Mouse (Mus musculus) neural tube, embryonic 12.5 days (tissue): ENCODE measurements around the gene Heatr6. TPM values are rescaled to one million over a fixed set of nuclear protein-coding genes. Genes with fewer than 3 reads are reported as not detected.
A peak's percentile ranks its signal among the peaks of the same experiment; 100 is the strongest.

Source experiments
- ATAC-seq: fragments of 200-750 bp; cut with Nextera tagmentation; 2 replicates; pipeline ENCODE4 v1.8.0; 2017; ENCODE audit warnings: low read depth, mild to moderate bottlenecking, moderate TSS enrichment, moderate library complexity; ENCODE audit not compliant: low FRiP score
- H3K27ac ChIP-seq: fragments of 300-500 bp; sonication (generic); 2 replicates; pipeline ENCODE4 v1.5.1; 2016
- H3K27me3 ChIP-seq: fragments of 300-500 bp; sonication (generic); replicated peaks from 2 replicates; pipeline ENCODE4 v1.6.1; 2016; ENCODE audit warnings: mild to moderate bottlenecking
- H3K36me3 ChIP-seq: fragments of 300-500 bp; sonication (generic); 2 replicates; pipeline ENCODE4 v1.6.1; 2016; ENCODE audit warnings: mild to moderate bottlenecking
- H3K4me1 ChIP-seq: fragments of 300-500 bp; sonication (generic); 2 replicates; pipeline ENCODE4 v1.6.1; 2016
- H3K4me2 ChIP-seq: fragments of 300-500 bp; sonication (generic); replicated peaks from 2 replicates; pipeline ENCODE4 v1.6.1; 2016; ENCODE audit warnings: mild to moderate bottlenecking
- H3K4me3 ChIP-seq: fragments of 300-500 bp; sonication (generic); 2 replicates; pipeline ENCODE4 v1.5.1; 2016
- H3K9ac ChIP-seq: fragments of 300-500 bp; sonication (generic); 2 replicates; pipeline ENCODE4 v1.6.1; 2016; ENCODE audit warnings: mild to moderate bottlenecking
- H3K9me3 ChIP-seq: fragments of 300-500 bp; sonication (generic); 2 replicates; pipeline ENCODE4 v1.6.1; 2016; ENCODE audit warnings: mild to moderate bottlenecking
- WGBS: fragments of 180-500 bp; shearing (Covaris S2); methylation state at CpG from one replicate; pipeline ENCODE4 v1.1.7; 2016; 5-methylcytosine and 5-hydroxymethylcytosine counted together
- polyA plus RNA-seq: library from polyadenylated mRNA; unstranded; fragments of >200 nt; fragmentation: Nextera tagmentation; extraction: Ambion mirVana; gene quantifications from 2 replicates; pipeline ENCODE4 v1.2.1, GENCODE M21; 2016

The Heatr6 gene
- polyA plus RNA-seq, result 33.2 and 34.4 TPM in 2 replicates

DNA sequence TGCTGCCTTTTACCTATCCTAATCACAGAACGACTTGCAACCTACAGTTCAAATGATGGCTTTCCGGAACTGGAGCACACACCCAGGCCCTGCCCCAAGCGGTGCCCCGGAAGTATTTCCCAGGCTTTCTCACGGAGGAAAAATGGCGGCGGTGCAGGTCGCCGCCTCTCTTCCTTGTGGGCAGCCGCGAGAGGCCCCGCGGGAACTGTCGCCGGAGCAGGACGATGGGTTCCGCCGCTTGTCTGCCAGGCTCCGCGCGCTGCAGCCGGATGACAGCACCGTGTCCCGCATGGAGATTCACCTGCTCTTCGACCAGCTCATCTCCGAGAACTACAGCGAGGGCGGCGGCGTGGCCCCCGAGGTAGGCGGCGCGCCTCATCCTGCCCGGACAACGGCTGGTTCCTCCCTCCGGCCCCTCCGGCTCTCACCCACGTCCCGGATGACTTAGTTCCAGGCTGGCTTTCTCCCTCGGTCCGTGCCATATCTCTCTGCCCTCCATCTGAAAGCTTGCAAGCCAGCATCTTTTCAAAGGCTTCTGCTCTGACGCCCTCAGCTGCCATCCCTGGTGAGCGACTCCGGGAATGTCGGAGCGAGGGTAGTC is at the start of gene Heatr6:
TSS of gene Heatr6 (plus strand) at position 116 of the 601 bp plus-strand sequence.
- Histone ChIP-seq H3K9ac (peak within 1 kb of the TSS; percentile 79), H3K36me3 (peaks cover 23% of the 10 kb centered on the region), H3K27ac (peak within 1 kb of the TSS; percentile 67; the same call in 1 of the 2 replicates), H3K4me3 (peak within 1 kb of the TSS; percentile 78), H3K4me1 (peaks cover 12% of the 10 kb centered on the region), H3K4me2 (peak within 1 kb of the TSS; percentile 76), H3K9me3 (no peaks in the 10 kb centered on the region), H3K27me3 (0 out of 2 replicates have a peak, but pooled peaks cover 6% of the 10 kb centered on the region)
- under 1% methylated on average over 47 of the region's 47 CpGs for WGBS
- peak; percentile 96 for ATAC-seq

DNA sequence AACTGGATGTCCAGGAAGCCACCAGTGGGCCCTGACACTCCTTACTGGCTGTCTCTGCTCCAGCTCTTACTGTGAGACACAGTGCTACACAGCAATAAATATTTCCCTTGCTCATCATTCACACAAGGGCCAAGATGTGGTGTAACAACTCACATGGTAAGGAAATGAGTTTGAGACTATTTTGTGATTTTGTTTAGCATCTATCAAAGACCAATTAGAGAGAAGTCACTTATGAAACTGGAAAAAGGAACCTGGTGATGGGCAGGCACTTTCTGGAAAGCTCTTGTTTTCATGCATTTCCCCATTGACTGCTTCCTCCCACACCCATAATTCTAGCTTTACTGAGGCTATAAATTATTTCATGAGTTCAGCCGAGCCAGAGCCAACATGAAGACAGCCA is 49.8 kb upstream of the Heatr6 start, which contains the start of gene Wfdc17:
TSS of gene Wfdc17 (plus strand) at position 287 of the 400 bp plus-strand sequence.
- WGBS, result 15% methylated on average over 1 of the region's 1 CpGs

DNA sequence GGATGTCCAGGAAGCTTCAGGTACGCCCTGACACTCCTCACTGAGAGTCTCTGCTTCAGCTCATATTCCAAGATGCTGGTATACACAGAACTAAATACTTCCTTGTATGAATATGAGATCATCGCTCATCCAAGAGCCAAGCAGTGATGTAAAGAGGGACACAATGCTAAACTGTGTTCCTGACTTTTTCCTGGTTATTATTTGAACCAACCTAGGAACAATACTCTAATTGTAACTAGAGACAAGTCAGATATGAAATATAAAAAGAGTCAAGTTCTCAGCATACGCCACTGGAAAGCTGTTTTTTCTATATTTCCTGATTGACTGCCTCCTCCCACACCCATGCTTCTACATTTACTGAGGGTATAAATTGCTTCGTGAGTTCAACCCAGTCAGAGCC is 44.8 kb upstream of the Heatr6 start, which contains the start of gene Wfdc18:
TSS of gene Wfdc18 (plus strand) at position 301 of the 400 bp plus-strand sequence.
- no peak for ATAC-seq
- no peak within 1 kb of the TSS for H3K9ac ChIP-seq
- WGBS, result 69% methylated on average over 4 of the region's 4 CpGs
- no peaks in the 10 kb centered on the region for H3K9me3 ChIP-seq
- no peak within 1 kb of the TSS for H3K4me3 ChIP-seq
- no peaks in the 10 kb centered on the region for H3K36me3 ChIP-seq
- H3K4me1 ChIP-seq, result no peaks in the 10 kb centered on the region
- no peak within 1 kb of the TSS for H3K4me2 ChIP-seq
- no peak within 1 kb of the TSS for H3K27ac ChIP-seq
- no peaks in the 10 kb centered on the region for H3K27me3 ChIP-seq

More for the DNA sequence above, 49.8 kb upstream of the Heatr6 start, which contains the start of gene Wfdc17:
- Histone ChIP-seq H3K27ac (no peak within 1 kb of the TSS), H3K36me3 (no peaks in the 10 kb centered on the region), H3K4me3 (no peak within 1 kb of the TSS), H3K9me3 (no peaks in the 10 kb centered on the region), H3K27me3 (no peaks in the 10 kb centered on the region), H3K9ac (no peak within 1 kb of the TSS), H3K4me1 (no peaks in the 10 kb centered on the region), H3K4me2 (no peak within 1 kb of the TSS)
- ATAC-seq, result no peak

DNA sequence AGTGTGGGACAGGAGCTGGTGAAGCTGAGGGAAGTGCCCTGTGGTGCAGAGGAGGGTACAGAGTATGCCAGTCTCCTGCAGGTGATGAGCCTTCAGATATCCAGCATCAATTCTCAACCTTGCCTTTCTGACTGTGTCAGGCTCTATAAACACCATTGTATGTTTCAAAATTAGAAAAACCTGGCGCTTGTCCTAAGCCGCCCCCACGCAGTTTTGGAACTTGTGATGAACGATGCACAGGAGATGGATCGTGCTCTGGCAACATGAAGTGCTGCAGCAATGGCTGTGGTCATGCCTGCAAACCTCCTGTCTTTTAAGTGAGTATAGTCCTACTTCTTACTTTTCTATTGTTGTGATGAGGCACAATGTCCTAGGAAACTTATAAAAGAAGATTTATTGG is 43.8 kb upstream of the Heatr6 start:
- ATAC-seq, result no peak
- Histone ChIP-seq H3K4me3 (no peak overlapping the region), H3K27ac (no peak overlapping the region), H3K27me3 (no peaks in the 10 kb centered on the region), H3K4me1 (no peaks in the 10 kb centered on the region), H3K9me3 (no peaks in the 10 kb centered on the region), H3K36me3 (no peaks in the 10 kb centered on the region), H3K4me2 (no peak overlapping the region), H3K9ac (no peak overlapping the region)
- 92% methylated on average over 5 of the region's 5 CpGs for WGBS

DNA sequence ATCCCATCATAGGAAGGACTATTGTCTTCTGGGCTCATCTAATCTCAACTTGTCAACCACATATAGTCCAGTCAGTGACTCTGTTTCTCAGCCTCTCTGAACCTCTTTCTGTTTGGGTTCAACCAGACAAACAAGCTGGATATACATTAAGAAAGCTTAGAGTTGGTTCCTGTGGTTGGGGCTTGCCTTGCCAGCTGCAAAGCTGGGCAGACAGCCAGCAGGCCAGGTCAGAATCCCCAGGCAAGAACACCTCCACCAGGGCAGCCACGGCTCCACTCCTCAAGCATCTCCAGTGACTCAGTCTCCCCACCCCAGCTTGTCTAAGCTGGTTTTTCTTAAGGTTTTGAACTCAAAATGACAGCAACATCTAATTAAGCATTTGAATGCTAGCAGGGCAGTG is 40.8 kb upstream of the Heatr6 start:
- Histone ChIP-seq H3K4me3 (no peak overlapping the region), H3K4me2 (no peak overlapping the region), H3K27me3 (no peaks in the 10 kb centered on the region), H3K36me3 (no peaks in the 10 kb centered on the region), H3K27ac (no peak overlapping the region), H3K9ac (no peak overlapping the region), H3K9me3 (no peaks in the 10 kb centered on the region), H3K4me1 (no peaks in the 10 kb centered on the region)
- no peak for ATAC-seq
- WGBS, result 88% methylated on average over 1 of the region's 1 CpGs

DNA sequence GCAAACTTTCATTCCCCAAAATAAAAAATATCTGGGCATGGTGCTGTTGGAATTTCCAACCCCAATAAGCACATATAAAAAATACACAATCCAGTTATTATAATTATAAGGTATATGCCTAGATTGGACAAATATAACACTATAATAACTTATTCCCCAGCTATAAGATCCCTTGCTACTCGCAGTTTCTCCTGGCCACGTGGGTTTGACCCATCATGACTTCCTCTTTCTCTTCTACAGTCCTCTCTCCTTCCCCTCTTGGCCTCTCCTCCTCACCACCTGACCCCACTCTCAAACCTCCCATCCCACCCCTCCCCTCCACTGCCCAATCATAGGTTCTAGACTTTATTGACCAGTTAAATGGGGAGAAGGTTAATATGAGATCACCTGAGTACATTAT is 39.6 kb upstream of the Heatr6 start:
- H3K9ac ChIP-seq, result no peak overlapping the region
- no peaks in the 10 kb centered on the region for H3K9me3 ChIP-seq
- WGBS, result 84% methylated on average over 2 of the region's 2 CpGs
- H3K4me3 ChIP-seq, result no peak overlapping the region
- ATAC-seq, result no peak
- no peaks in the 10 kb centered on the region for H3K36me3 ChIP-seq
- no peaks in the 10 kb centered on the region for H3K4me1 ChIP-seq
- H3K27ac ChIP-seq, result no peak overlapping the region
- H3K27me3 ChIP-seq, result no peaks in the 10 kb centered on the region
- H3K4me2 ChIP-seq, result no peak overlapping the region

DNA sequence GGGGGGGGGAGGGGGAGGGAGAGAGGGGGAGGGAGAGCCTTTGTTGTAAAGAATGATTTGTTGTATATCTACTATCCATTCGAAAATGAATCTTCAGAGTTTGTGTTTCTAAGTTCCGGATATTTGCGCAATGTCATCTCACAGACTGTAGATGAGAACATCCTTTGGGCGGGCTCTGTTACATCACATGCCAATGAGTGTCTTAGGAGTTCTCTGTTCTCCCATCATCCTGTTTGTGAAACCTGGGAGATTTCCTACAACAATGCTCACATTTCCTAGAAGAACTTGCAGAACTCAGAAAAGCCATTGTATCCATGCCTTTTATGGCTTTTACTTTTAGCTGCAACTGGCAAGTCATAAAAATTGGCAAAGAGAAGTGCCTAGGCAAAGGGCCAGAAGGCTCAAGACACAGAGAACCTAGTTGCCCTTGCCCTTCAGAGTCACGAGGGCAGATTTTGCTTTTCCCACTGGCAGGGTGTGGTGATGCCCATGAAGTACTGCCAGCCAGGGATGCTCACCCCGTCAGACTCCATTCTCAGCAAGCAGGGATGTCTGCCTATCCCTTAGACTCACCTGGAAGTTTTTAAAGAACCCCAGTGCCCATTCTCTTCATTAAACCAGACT is 36.3 kb upstream of the Heatr6 start:
- Histone ChIP-seq H3K27me3 (no peaks in the 10 kb centered on the region), H3K9me3 (no peaks in the 10 kb centered on the region), H3K4me3 (no peak overlapping the region), H3K4me2 (no peak overlapping the region), H3K9ac (no peak overlapping the region), H3K4me1 (no peaks in the 10 kb centered on the region), H3K36me3 (no peaks in the 10 kb centered on the region), H3K27ac (no peak overlapping the region)
- ATAC-seq, result no peak
- 90% methylated on average over 6 of the region's 6 CpGs for WGBS

DNA sequence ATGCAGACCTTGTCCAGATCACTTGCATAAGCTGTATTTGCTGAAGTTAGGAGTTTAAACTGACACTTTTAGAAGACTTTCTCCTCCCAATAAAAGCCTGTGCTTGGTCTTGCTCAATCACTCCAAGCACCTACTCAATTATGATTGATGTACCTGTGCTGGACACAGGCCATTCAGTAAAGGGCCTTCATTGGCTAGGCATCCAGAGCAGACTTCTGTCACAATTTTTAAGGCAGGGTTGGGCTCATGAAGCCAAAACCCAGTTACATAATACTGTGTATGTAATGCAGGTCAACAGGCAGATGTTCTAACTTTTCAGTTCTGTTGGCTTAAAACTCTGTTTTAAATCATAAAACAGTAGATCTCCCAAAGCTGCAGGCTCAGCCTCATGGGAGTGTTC is 32.7 kb upstream of the Heatr6 start:
- Histone ChIP-seq H3K36me3 (no peaks in the 10 kb centered on the region), H3K27ac (no peak overlapping the region)

DNA sequence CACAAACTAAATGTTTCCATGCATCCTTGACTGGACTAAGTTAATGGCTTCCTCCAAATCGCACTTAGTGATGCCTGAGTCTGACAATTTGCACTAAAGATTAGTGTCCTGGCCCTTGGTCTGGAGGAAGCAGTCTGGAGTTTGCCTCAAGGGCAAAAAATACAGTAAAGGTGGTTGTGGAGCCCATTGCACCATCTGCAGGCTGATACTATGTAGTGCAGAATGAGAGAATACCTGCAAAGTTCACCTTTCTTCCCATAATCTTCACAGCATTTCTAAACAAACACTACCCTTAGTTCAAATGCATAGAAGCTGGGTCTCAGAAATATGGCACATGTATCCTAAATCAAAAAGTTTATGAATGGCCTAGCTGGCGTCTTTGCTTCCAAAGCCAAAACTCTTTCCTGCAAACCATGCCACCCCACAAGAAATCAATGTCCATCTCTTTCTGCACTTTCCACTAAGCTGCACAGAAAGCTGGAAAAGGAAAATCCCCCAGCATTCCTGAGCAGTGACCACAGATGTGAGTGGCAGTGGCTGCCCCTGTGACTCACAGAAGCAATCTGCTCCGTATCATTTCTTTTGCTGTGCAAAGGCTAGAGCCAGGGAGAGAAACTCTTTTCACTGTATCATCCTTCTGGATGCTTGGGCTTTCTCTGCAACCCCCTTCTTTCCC is 24.6 kb upstream of the Heatr6 start:
- no peak overlapping the region for H3K9ac ChIP-seq
- no peak for ATAC-seq
- no peaks in the 10 kb centered on the region for H3K27me3 ChIP-seq
- H3K4me3 ChIP-seq, result no peak overlapping the region
- no peaks in the 10 kb centered on the region for H3K9me3 ChIP-seq
- WGBS, result 69% methylated on average over 3 of the region's 3 CpGs
- H3K4me2 ChIP-seq, result no peak overlapping the region
- H3K4me1 ChIP-seq, result no peaks in the 10 kb centered on the region
- H3K27ac ChIP-seq, result no peak overlapping the region
- no peaks in the 10 kb centered on the region for H3K36me3 ChIP-seq

More for the DNA sequence above, 32.7 kb upstream of the Heatr6 start:
- Histone ChIP-seq H3K4me3 (no peak overlapping the region), H3K4me1 (no peaks in the 10 kb centered on the region), H3K9ac (no peak overlapping the region), H3K9me3 (no peaks in the 10 kb centered on the region), H3K4me2 (no peak overlapping the region), H3K27me3 (no peaks in the 10 kb centered on the region)
- ATAC-seq, result no peak

DNA sequence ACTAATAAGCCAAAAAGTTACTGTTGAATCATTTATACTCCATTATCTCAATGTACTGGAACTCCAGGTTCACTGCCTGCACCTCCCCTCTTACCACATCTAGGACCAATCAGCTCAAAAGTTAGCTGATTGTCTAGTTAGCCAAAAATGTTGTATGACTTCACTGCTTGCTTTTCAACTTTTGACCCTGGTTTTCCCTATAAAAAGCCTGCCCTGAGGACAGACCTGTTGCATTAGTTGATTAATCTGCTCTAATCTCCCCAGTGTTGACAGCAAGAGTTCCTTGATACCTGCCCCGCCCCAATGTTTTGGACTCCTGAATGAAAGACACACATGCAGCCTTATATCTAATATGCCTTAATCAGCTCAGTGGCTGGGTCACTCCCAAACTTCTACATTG is 22.4 kb upstream of the Heatr6 start:
- H3K4me2 ChIP-seq, result no peak overlapping the region
- no peaks in the 10 kb centered on the region for H3K4me1 ChIP-seq
- no peak overlapping the region for H3K4me3 ChIP-seq
- ATAC-seq, result no peak
- no peaks in the 10 kb centered on the region for H3K36me3 ChIP-seq
- H3K27ac ChIP-seq, result no peak overlapping the region
- H3K9ac ChIP-seq, result no peak overlapping the region
- 94% methylated on average over 1 of the region's 1 CpGs for WGBS
- H3K9me3 ChIP-seq, result no peaks in the 10 kb centered on the region
- H3K27me3 ChIP-seq, result no peaks in the 10 kb centered on the region

DNA sequence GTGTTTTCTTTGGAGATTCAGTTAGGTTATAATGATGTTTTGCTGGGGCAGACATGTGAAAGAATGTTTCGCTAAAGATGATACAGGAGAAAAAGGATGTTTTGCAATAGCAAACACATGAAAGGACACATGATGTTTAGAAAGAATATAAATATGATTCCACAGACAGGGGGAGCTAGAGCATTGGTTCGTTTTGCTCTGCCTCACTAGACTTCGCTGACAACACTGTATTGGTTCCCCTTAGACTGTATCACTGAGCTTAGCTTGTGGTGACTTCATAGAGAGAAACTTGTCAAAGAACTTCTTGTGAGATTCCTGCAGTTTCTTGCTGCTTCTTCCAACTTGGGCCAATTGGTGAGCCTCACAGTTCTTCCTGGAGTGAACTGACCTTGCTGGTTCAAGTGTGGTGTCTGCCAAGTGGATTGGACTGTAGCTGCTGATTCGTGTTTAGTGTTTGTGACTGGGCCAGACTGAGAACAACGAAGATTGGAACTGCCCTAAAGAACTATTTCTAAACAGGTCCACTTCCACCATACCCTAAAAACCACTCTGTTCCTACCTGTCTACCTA is 20.3 kb upstream of the Heatr6 start:
- Histone ChIP-seq H3K4me1 (no peaks in the 10 kb centered on the region), H3K4me2 (no peak overlapping the region), H3K4me3 (no peak overlapping the region), H3K9me3 (no peaks in the 10 kb centered on the region), H3K27ac (no peak overlapping the region), H3K27me3 (no peaks in the 10 kb centered on the region), H3K36me3 (no peaks in the 10 kb centered on the region), H3K9ac (no peak overlapping the region)
- no peak for ATAC-seq
- 79% methylated on average over 5 of the region's 5 CpGs for WGBS

DNA sequence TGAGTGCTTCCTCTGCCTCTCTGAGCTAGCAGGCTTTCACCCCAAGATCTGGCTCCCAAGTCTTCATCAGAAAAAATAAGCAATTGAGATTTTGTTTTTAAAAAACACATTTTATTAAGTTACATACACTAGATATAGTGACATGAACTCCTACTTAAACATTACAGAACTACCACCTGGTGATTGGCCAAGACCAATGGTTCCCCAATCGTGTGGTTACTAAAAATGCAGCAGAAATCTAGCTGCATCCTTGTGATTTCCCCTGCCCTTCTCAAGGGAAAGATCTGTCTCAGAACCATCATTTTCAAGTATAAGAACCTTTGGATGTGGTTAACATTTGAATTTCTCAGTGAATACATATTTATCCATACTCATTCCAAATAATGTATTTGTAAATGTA is 19.3 kb upstream of the Heatr6 start:
- H3K9me3 ChIP-seq, result no peaks in the 10 kb centered on the region
- H3K4me2 ChIP-seq, result no peak overlapping the region
- H3K4me1 ChIP-seq, result no peaks in the 10 kb centered on the region
- no peaks in the 10 kb centered on the region for H3K27me3 ChIP-seq
- H3K9ac ChIP-seq, result no peak overlapping the region
- no peak overlapping the region for H3K4me3 ChIP-seq
- WGBS, result 83% methylated on average over 1 of the region's 1 CpGs
- ATAC-seq, result no peak
- H3K36me3 ChIP-seq, result no peaks in the 10 kb centered on the region
- no peak overlapping the region for H3K27ac ChIP-seq
